Mouse (Mus musculus) bone marrow, adult 2 months (tissue): Measurements from ENCODE around the gene Twf2.

Experiments used
- CTCF ChIP-seq: fragments of 200-500 bp; IDR thresholded peaks from 2 replicates; pipeline ENCODE4 v1.5.1; 2011; ENCODE audit warnings: low read length, control low read depth; ENCODE audit not compliant: control insufficient read depth, insufficient read depth
- POLR2A ChIP-seq: fragments of 200-500 bp; IDR thresholded peaks from 2 replicates; pipeline ENCODE4 v1.6.1; 2011; ENCODE audit warnings: low read depth, mild to moderate bottlenecking, control low read depth, low read length, borderline replicate concordance; ENCODE audit not compliant: control insufficient read depth

- TF ChIP-seq CTCF (no peak), POLR2A (no peak)
These were observed 14.1 kb downstream of the Twf2 start for GRCm38 (mm10) chr9:106216971-106217370.
